Mouse (Mus musculus) embryonic fibroblast, embryonic 13.5 days (primary cell): ENCODE measurements at regions not wholly inside any gene's neighbourhood (a gene's known extent, or its start where the extent isn't known, plus 50 kb on each side); places are given as distances from the start of the nearest gene placed in this dataset.

Source experiments
- CTCF ChIP-seq: IDR thresholded peaks from 2 replicates; pipeline ENCODE4 v1.5.1; 2011; ENCODE audit warnings: mild to moderate bottlenecking, control low read depth, low read length, moderate library complexity, borderline replicate concordance; ENCODE audit not compliant: insufficient read depth
- POLR2A ChIP-seq: IDR thresholded peaks from 2 replicates; pipeline ENCODE4 v1.6.1; 2011; ENCODE audit warnings: low read depth, mild to moderate bottlenecking, control low read depth, low read length, moderate library complexity

DNA sequence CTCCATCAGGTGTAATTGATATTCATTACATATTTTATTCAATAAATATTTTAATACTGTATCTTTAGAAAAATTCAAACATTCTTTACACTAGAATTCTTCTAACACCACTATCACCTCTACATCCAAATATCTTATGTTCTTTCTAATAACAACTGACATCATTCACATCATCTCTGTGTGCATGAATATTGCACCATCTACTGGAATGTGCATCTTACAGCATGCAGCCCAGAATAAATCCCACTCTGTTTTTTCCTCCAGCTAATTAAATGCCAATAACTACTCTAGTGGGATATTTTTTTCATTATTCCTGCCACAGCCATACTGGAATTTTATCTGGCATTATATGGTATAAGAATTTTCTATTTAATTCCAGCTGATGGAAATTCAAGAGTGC is 576.5 kb upstream of the Ndn start:
- no peak for TF ChIP-seq POLR2A
- TF ChIP-seq CTCF, result no peak
